Mouse (Mus musculus) effector memory CD4-positive, alpha-beta T cell, adult 7 months (primary cell): ENCODE data around the gene Dyrk3. TPM values are rescaled to one million over a fixed set of nuclear protein-coding genes. Genes with fewer than 3 reads are reported as not detected.

Experiments
- polyA plus RNA-seq: library from polyadenylated mRNA; unstranded; fragments of 100-300 nt; shearing (Covaris generic); gene quantifications from one replicate; pipeline ENCODE4 v1.2.1, GENCODE M21; 2017

Dyrk3 gene
- polyA plus RNA-seq = 5.3 TPM

GRCm38 (mm10) chr1:131138191-131139016 lies at the start of gene Dyrk3:
TSS of gene Dyrk3 (minus strand) at chr1:131138340.

GRCm38 (mm10) chr1:131153018-131153629 lies 15.0 kb upstream of the Dyrk3 start, which contains the start of gene Eif2d:
TSS of gene Eif2d (plus strand) at chr1:131153181.

GRCm38 (mm10) chr1:131097700-131098094 lies 40.4 kb downstream of the Dyrk3 start, which contains the start of gene Mapkapk2:
TSS of gene Mapkapk2 (minus strand) at chr1:131097826.

Other genes with a start within 250 kb of the Dyrk3 start
- gene Il20, start 226.9 kb downstream of the Dyrk3 start, polyA plus RNA-seq = not detected
- gene Il19, start 198.2 kb downstream of the Dyrk3 start, polyA plus RNA-seq = not detected
- gene Il10, start 118.5 kb downstream of the Dyrk3 start, polyA plus RNA-seq = 0.88 TPM
- 179 TPM for gene Mapkapk2, start 40.5 kb downstream of the Dyrk3 start, polyA plus RNA-seq
- 45.8 TPM for gene Eif2d, start 14.8 kb upstream of the Dyrk3 start, polyA plus RNA-seq
- 208 TPM for gene Rassf5, start 106.9 kb upstream of the Dyrk3 start, polyA plus RNA-seq
- 99.2 TPM for gene Ikbke, start 141.3 kb upstream of the Dyrk3 start, polyA plus RNA-seq